Mouse (Mus musculus) hindbrain, embryonic 16.5 days (tissue): ENCODE measurements around the gene Clcc1. TPM values are rescaled to one million over a fixed set of nuclear protein-coding genes. Genes with fewer than 3 reads are reported as not detected.
A peak's percentile ranks its signal among the peaks of the same experiment; 100 is the strongest.
"Not testable (repeated sequence)": the region's sequence is repeated elsewhere in the genome, so short reads cannot be mapped to it uniquely, and the experiment has no call there.

ENCODE experiments used
- ATAC-seq: fragments of 200-750 bp; cut with Nextera tagmentation; 2 replicates; pipeline ENCODE4 v1.8.0; 2017; ENCODE audit warnings: moderate TSS enrichment, moderate library complexity
- H3K27ac ChIP-seq: fragments of 300-500 bp; sonication (generic); 2 replicates; pipeline ENCODE4 v1.5.1; 2014; ENCODE audit warnings: low read depth, mild to moderate bottlenecking, control low read depth, low read length, moderate library complexity
- H3K27me3 ChIP-seq: fragments of 300-500 bp; sonication (generic); replicated peaks from 2 replicates; pipeline ENCODE4 v1.6.1; 2014; ENCODE audit warnings: low read length; ENCODE audit not compliant: control insufficient read depth, insufficient read depth
- H3K36me3 ChIP-seq: fragments of 300-500 bp; sonication (generic); 2 replicates; pipeline ENCODE4 v1.6.1; 2014; ENCODE audit warnings: mild to moderate bottlenecking, low read length, moderate library complexity, mixed read lengths; ENCODE audit not compliant: control insufficient read depth, insufficient read depth
- H3K4me1 ChIP-seq: fragments of 300-500 bp; sonication (generic); 2 replicates; pipeline ENCODE4 v1.6.1; 2014; ENCODE audit warnings: low read depth, low read length; ENCODE audit not compliant: control insufficient read depth, insufficient read depth
- H3K4me2 ChIP-seq: fragments of 300-500 bp; sonication (generic); 2 replicates; pipeline ENCODE4 v1.6.1; 2014; ENCODE audit warnings: mild to moderate bottlenecking, low read length, control low read depth, moderate library complexity
- H3K4me3 ChIP-seq: fragments of 300-500 bp; sonication (generic); 2 replicates; pipeline ENCODE4 v1.5.1; 2014; ENCODE audit warnings: mild to moderate bottlenecking, low read length, control low read depth, moderate library complexity
- H3K9ac ChIP-seq: fragments of 300-500 bp; sonication (generic); 2 replicates; pipeline ENCODE4 v1.6.1; 2014; ENCODE audit warnings: low read depth, mild to moderate bottlenecking, control low read depth, low read length, moderate library complexity
- H3K9me3 ChIP-seq: fragments of 300-500 bp; sonication (generic); 2 replicates; pipeline ENCODE4 v1.6.1; 2014; ENCODE audit warnings: mild to moderate bottlenecking, low read length, moderate library complexity; ENCODE audit not compliant: control insufficient read depth
- WGBS: fragments of 180-500 bp; shearing (Covaris S2); extraction: QIAGEN DNeasy Blood & Tissue Kit; methylation state at CpG from one replicate; pipeline ENCODE4 v1.1.7; 2014; 5-methylcytosine and 5-hydroxymethylcytosine counted together
- polyA plus RNA-seq: library from polyadenylated mRNA; unstranded; fragments of >200 nt; fragmentation: Nextera tagmentation; extraction: Ambion mirVana; gene quantifications from 2 replicates; pipeline ENCODE4 v1.2.1, GENCODE M21; 2015

The Clcc1 gene
- polyA plus RNA-seq, 1 experiment from 2014 or later: 40.4 TPM

DNA sequence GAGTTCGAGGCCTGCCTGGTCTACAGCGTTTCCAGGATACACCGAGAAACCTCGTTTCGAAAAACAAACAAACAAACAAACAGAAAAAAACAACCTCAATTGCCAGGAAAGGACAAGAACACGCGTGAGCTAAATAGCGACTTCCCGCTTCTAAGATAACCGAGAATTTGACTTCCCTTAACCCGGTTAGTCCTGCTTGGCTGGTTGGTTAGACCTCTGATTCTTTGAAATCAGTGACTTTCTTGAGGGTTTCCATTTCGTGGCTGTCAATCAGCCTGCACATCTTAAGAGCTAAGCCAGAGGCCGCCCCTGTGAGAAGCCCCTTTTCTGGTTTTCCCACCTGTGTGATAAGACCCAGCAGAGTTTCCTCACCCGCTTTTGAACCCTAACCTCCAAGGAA, 853 bp downstream of the Clcc1 start:
- no peak for ATAC-seq
- Histone ChIP-seq H3K4me2 (peak overlapping the region; percentile 60), H3K27ac (no peak overlapping the region), H3K9me3 (no peaks in the 10 kb centered on the region), H3K27me3 (no peaks in the 10 kb centered on the region), H3K4me1 (peaks cover 6% of the 10 kb centered on the region; the same call in 1 of the 2 replicates), H3K4me3 (peak overlapping the region; percentile 79), H3K36me3 (no peaks in the 10 kb centered on the region), H3K9ac (peak overlapping the region; percentile 91; the same call in 1 of the 2 replicates)
- 29% methylated on average over 14 of the region's 14 CpGs for WGBS

- Histone ChIP-seq H3K36me3 (no peaks in the 10 kb centered on the region), H3K4me2 (no peak overlapping the region), H3K9me3 (no peaks in the 10 kb centered on the region), H3K27ac (no peak overlapping the region), H3K4me3 (no peak overlapping the region), H3K27me3 (no peaks in the 10 kb centered on the region), H3K9ac (no peak overlapping the region), H3K4me1 (peaks cover 6% of the 10 kb centered on the region; the same call in 1 of the 2 replicates)
- 70% methylated on average over 7 of the region's 7 CpGs for WGBS
- no peak for ATAC-seq
Observed at GRCm38 (mm10) chr3:108655486-108655885, 1.8 kb downstream of the Clcc1 start.

DNA sequence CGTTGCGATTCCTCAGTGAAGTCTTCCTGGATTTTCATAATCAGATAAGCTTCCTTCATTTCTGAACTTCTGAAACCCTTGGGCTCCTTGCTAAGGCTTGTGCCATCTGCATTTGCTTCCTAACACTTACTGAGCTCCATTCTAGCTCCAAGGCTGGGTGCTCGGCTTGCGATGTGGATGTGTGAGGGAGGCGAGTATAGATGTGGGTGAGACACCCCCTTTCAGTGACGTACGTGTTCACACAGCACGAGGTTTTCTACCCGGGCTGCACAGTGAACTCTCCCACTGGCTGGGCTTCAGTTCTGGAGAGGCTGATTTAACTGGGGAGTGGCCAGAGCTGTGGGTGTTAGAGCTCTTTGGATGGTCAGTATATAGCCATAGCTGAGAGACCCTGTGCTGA, 4.9 kb downstream of the Clcc1 start:
- H3K9ac ChIP-seq: no peak overlapping the region
- H3K36me3 ChIP-seq: peaks cover 15% of the 10 kb centered on the region
- WGBS: 95% methylated on average over 9 of the region's 9 CpGs
- no peak overlapping the region for H3K4me2 ChIP-seq
- no peak overlapping the region for H3K4me3 ChIP-seq
- H3K27ac ChIP-seq: no peak overlapping the region
- ATAC-seq: no peak
- no peaks in the 10 kb centered on the region for H3K27me3 ChIP-seq
- H3K9me3 ChIP-seq: no peaks in the 10 kb centered on the region
- peaks cover 6% of the 10 kb centered on the region; the same call in 1 of the 2 replicates for H3K4me1 ChIP-seq

DNA sequence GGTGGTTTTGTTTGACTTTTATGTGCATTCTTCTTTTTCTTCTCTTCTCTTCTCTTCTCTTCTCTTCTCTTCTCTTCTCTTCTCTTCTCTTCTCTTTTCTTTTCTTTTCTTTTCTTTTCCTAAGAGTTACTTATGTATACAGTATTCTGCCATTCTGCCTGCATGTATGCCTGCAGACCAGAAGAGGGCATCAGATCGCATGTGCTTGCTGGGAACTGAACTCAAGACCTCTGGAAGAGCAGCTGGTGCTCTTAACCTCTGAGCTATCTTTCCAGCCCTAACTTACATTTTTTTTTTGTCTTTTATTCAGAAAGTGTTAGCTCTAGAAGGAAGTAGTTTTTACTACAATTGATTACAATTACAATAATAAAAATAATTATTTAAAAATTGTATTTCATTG, 7.2 kb downstream of the Clcc1 start:
- Histone ChIP-seq H3K4me1 (no peaks in the 10 kb centered on the region), H3K4me3 (no peak overlapping the region), H3K4me2 (no peak overlapping the region), H3K27me3 (no peaks in the 10 kb centered on the region), H3K27ac (no peak overlapping the region), H3K9me3 (no peaks in the 10 kb centered on the region), H3K36me3 (peaks cover 22% of the 10 kb centered on the region), H3K9ac (no peak overlapping the region)
- ATAC-seq: no peak
- 82% methylated on average over 1 of the region's 1 CpGs for WGBS

DNA sequence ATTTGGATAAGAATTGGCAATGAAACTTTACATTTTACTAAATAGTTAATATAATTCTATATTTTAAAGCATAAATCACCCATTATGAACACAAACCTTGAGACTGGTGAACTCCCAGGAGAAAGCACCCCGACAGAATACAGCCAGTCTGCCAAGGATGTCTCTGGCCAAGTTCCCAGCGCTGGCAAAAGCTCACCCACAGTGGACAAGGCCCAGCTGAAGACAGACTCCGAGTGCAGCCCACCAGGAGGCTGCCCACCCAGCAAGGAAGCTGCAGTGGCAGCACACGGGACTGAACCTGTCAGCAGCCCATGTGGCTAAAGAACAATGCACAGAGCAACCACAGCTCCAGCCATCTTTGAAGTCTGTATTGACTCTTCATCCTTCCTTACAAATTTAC, 22.9 kb downstream of the Clcc1 start:
- no peaks in the 10 kb centered on the region for H3K9me3 ChIP-seq
- H3K4me2 ChIP-seq: no peak overlapping the region
- H3K36me3 ChIP-seq: peaks cover 29% of the 10 kb centered on the region
- no peak overlapping the region for H3K27ac ChIP-seq
- 57% methylated on average over 4 of the region's 4 CpGs for WGBS
- no peak; the same call in 1 of the 2 replicates for ATAC-seq
- H3K4me1 ChIP-seq: no peaks in the 10 kb centered on the region
- H3K9ac ChIP-seq: no peak overlapping the region
- no peak overlapping the region for H3K4me3 ChIP-seq
- H3K27me3 ChIP-seq: no peaks in the 10 kb centered on the region

DNA sequence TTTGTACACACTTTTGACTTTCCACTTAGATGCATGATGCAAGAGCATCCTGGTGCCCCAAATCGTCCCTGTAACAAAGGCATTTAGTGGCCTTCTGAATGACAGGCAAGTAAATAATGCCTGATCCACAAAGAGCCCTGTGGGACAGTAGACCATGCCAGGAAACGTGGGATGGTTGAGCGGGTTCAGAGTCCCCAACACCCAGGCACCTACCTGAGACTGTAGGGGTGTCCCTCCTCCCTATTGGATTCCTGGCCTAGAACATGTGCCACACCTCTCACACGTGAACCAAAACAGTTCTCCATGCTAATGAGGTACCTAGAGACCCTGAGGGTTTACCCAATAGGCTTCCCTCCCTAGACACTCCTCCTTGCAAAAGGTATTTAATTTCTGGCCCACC, 27.3 kb downstream of the Clcc1 start:
- Histone ChIP-seq H3K27me3 (no peaks in the 10 kb centered on the region), H3K4me3 (no peak overlapping the region), H3K9ac (no peak overlapping the region), H3K27ac (no peak overlapping the region), H3K36me3 (peaks cover 17% of the 10 kb centered on the region), H3K4me1 (no peaks in the 10 kb centered on the region), H3K4me2 (no peak overlapping the region), H3K9me3 (no peaks in the 10 kb centered on the region)
- no peak for ATAC-seq
- WGBS: 86% methylated on average over 4 of the region's 4 CpGs

DNA sequence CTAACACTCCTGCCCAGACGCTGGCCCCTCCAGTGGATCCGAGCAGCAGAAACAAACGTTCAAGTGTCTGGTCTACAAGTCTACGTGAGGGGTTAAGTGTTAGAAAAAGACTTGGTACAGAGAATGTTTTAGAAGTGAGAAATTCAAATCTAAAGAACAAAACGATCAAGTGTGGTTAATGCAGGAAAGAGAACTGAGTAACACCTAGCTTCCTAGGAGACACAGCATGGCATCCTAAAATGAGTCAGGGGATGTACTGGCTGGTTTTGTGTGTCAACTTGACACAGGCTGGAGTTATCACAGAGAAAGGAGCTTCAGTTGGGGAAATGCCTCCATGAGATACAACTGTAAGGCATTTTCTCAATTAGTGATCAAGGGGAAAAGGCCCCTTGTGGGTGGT, 29.9 kb downstream of the Clcc1 start:
- WGBS: 93% methylated on average over 5 of the region's 5 CpGs

GRCm38 (mm10) chr3:108685701-108686100, 32.0 kb downstream of the Clcc1 start:
- Histone ChIP-seq H3K27me3 (no peaks in the 10 kb centered on the region), H3K4me1 (no peaks in the 10 kb centered on the region; the same call in 1 of the 2 replicates), H3K9me3 (no peaks in the 10 kb centered on the region), H3K36me3 (0 out of 2 replicates have a peak, but pooled peaks cover 4% of the 10 kb centered on the region), H3K4me3 (no peak overlapping the region), H3K4me2 (no peak overlapping the region), H3K27ac (no peak overlapping the region), H3K9ac (no peak overlapping the region)
- no peak for ATAC-seq
- 95% methylated on average over 7 of the region's 7 CpGs for WGBS

More for the DNA sequence above, 29.9 kb downstream of the Clcc1 start:
- not testable (repeated sequence) for H3K4me2 ChIP-seq, ATAC-seq, H3K4me3 ChIP-seq, H3K9ac ChIP-seq, H3K9me3 ChIP-seq, H3K27ac ChIP-seq, H3K27me3 ChIP-seq, H3K4me1 ChIP-seq
- H3K36me3 ChIP-seq: peaks cover 11% of the 10 kb centered on the region

DNA sequence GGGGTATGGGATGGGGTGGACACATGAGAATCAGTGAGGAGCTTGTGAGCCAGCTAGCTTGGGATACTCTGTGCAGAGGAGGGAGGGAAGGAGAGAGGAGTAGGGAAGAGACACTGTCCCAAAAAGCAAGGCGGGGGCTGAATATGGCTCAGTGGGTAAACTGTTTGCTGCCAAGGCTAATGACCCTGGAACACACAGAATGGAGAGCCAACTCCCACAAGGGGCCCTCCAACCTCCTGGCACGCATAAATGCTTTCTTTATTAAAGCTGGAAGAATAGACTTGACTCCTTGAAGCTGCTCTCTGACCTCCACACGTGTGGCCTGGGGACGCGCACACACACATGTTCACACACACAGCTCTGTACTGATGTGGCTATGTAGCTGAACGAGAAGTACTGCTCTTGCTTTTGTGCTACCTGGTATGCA, 35.3 kb downstream of the Clcc1 start:
- Histone ChIP-seq H3K36me3 (no peaks in the 10 kb centered on the region), H3K4me1 (no peaks in the 10 kb centered on the region; the same call in 1 of the 2 replicates), H3K4me2 (no peak overlapping the region), H3K9ac (no peak overlapping the region), H3K27ac (no peak overlapping the region), H3K27me3 (no peaks in the 10 kb centered on the region), H3K9me3 (no peaks in the 10 kb centered on the region), H3K4me3 (no peak overlapping the region)
- WGBS: 42% methylated on average over 6 of the region's 6 CpGs
- peak; percentile 73; the same call in 1 of the 2 replicates for ATAC-seq

DNA sequence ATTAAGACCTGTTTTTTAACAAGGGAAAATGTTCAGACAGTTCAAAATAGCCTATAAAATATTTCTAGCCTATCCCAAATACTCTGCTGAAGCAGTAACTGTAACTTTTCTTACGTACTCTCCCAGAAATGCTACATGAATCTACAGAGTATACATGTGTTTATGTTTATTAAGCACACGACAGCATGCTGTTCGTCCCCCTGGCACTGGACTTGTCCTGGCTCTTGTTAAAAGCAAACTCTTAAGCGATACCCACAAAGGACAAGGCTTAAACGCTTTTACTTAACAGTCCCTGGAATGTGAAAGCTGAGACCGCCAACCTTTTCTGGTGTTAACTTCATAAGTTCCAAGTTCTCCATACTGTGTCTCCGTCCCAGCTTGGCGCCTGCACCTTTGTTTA, 35.7 kb downstream of the Clcc1 start:
- ATAC-seq: no peak
- Histone ChIP-seq H3K27ac (no peak overlapping the region), H3K4me2 (no peak overlapping the region), H3K36me3 (no peaks in the 10 kb centered on the region), H3K4me3 (no peak overlapping the region), H3K4me1 (no peaks in the 10 kb centered on the region; the same call in 1 of the 2 replicates), H3K27me3 (no peaks in the 10 kb centered on the region), H3K9me3 (no peaks in the 10 kb centered on the region), H3K9ac (no peak overlapping the region)
- WGBS: 68% methylated on average over 8 of the region's 8 CpGs
